Mouse (Mus musculus): ENCODE measurements around the gene Ccdc7b.
"Not testable (repeated sequence)": the region's sequence is repeated elsewhere in the genome, so short reads cannot be mapped to it uniquely, and the experiment has no call there.

The Ccdc7b gene

GRCm38 (mm10) chr8:129066834-129067233, at the start of gene Ccdc7b:
Gene Ccdc7b (plus strand): TSS chr8:129067134.
- not testable (repeated sequence) for DNase-seq

GRCm38 (mm10) chr8:129065417-129065816, 1.5 kb upstream of the Ccdc7b start, which contains the start of gene Ccdc7a:
Gene Ccdc7a (minus strand): TSS chr8:129065517.
- not testable (repeated sequence) for DNase-seq

GRCm38 (mm10) chr8:129115761-129116160, 48.8 kb downstream of the Ccdc7b start:
- not testable (repeated sequence) for DNase-seq

GRCm38 (mm10) chr8:129131561-129131960, 64.6 kb downstream of the Ccdc7b start, which contains the start of gene Gm10999:
Gene Gm10999 (minus strand): TSS chr8:129131661.
- no peak for DNase-seq

GRCm38 (mm10) chr8:129133475-129133874, 66.5 kb downstream of the Ccdc7b start:
- no peak for DNase-seq
